Mouse (Mus musculus) liver, embryonic 16.5 days (tissue): ENCODE results near the gene Pomc. TPM values are rescaled to one million over a fixed set of nuclear protein-coding genes. Genes with fewer than 3 reads are reported as not detected.
"Not testable (repeated sequence)": the region's sequence is repeated elsewhere in the genome, so short reads cannot be mapped to it uniquely, and the experiment has no call there.

Experiments used
- ATAC-seq: fragments of 200-750 bp; cut with Nextera tagmentation; 2 replicates; pipeline ENCODE4 v1.8.0; 2017; ENCODE audit warnings: low read depth, mild to moderate bottlenecking, moderate number of reproducible peaks, moderate library complexity
- H3K27ac ChIP-seq: fragments of 300-500 bp; sonication (generic); 2 replicates; pipeline ENCODE4 v1.5.1; 2014; ENCODE audit warnings: mild to moderate bottlenecking, low read length
- H3K27me3 ChIP-seq: fragments of 300-500 bp; sonication (generic); 2 replicates; pipeline ENCODE4 v1.6.1; 2014; ENCODE audit warnings: low read depth, low read length, mixed read lengths; ENCODE audit not compliant: control insufficient read depth, insufficient read depth
- H3K36me3 ChIP-seq: fragments of 300-500 bp; sonication (generic); 2 replicates; pipeline ENCODE4 v1.6.1; 2014; ENCODE audit warnings: mild to moderate bottlenecking; ENCODE audit not compliant: control insufficient read depth, insufficient read depth
- H3K4me1 ChIP-seq: fragments of 300-500 bp; sonication (generic); 2 replicates; pipeline ENCODE4 v1.6.1; 2014; ENCODE audit warnings: low read depth, low read length, mixed read lengths; ENCODE audit not compliant: control insufficient read depth
- H3K4me2 ChIP-seq: fragments of 300-500 bp; sonication (generic); 2 replicates; pipeline ENCODE4 v1.6.1; 2014; ENCODE audit warnings: low read depth, low read length, mixed read lengths
- H3K4me3 ChIP-seq: fragments of 300-500 bp; sonication (generic); 2 replicates; pipeline ENCODE4 v1.5.1; 2014; ENCODE audit warnings: low read depth, mild to moderate bottlenecking, low read length
- H3K9ac ChIP-seq: fragments of 300-500 bp; sonication (generic); 2 replicates; pipeline ENCODE4 v1.6.1; 2014; ENCODE audit warnings: low read depth, low read length
- H3K9me3 ChIP-seq: fragments of 300-500 bp; sonication (generic); replicated peaks from 2 replicates; pipeline ENCODE4 v1.6.1; 2016; ENCODE audit warnings: low read length; ENCODE audit not compliant: control insufficient read depth
- whole genome bisulfite sequencing: fragments of 180-500 bp; shearing (Covaris S2); extraction: QIAGEN DNeasy Blood & Tissue Kit; methylation state at CpG from one replicate; pipeline ENCODE4 v1.1.7; 2014; ENCODE audit not compliant: insufficient replicate concordance; 5-methylcytosine and 5-hydroxymethylcytosine counted together
- polyA plus RNA-seq: library from polyadenylated mRNA; unstranded; fragments of >200 nt; fragmentation: Nextera tagmentation; extraction: Ambion mirVana; gene quantifications from 2 replicates; pipeline ENCODE4 v1.2.1, GENCODE M21; 2015

The Pomc gene
- polyA plus RNA-seq, 1 experiment from 2014 or later = 0.34 TPM

DNA sequence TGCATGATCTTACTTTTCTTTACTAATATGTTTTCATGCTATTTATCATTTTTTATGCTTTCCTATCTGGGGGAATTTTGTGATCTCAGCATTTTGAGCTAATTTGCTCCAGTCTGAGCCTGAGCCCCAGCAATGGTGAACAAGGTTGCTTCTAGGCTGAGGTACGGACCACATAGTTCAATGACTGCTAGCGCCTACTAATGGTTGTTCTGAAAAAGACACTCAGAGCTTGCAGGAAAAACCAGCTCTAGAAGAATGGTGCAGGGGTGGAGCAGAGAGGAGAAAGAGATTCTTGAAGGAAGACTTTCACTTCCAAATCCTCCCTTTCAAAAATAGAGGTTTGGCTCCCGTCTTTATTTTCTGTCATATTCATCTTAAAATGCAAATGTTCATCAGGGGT lies 1.6 kb downstream of the Pomc start:
- no peaks in the 10 kb centered on the region for H3K36me3 ChIP-seq
- no peak for ATAC-seq
- H3K9ac ChIP-seq = no peak overlapping the region
- H3K9me3 ChIP-seq = no peaks in the 10 kb centered on the region
- peaks cover 5% of the 10 kb centered on the region for H3K27me3 ChIP-seq
- WGBS = 8% methylated on average over 3 of the region's 3 CpGs
- no peak overlapping the region for H3K4me2 ChIP-seq
- no peak overlapping the region for H3K4me3 ChIP-seq
- no peaks in the 10 kb centered on the region; the same call in 1 of the 2 replicates for H3K4me1 ChIP-seq
- no peak overlapping the region for H3K27ac ChIP-seq

DNA sequence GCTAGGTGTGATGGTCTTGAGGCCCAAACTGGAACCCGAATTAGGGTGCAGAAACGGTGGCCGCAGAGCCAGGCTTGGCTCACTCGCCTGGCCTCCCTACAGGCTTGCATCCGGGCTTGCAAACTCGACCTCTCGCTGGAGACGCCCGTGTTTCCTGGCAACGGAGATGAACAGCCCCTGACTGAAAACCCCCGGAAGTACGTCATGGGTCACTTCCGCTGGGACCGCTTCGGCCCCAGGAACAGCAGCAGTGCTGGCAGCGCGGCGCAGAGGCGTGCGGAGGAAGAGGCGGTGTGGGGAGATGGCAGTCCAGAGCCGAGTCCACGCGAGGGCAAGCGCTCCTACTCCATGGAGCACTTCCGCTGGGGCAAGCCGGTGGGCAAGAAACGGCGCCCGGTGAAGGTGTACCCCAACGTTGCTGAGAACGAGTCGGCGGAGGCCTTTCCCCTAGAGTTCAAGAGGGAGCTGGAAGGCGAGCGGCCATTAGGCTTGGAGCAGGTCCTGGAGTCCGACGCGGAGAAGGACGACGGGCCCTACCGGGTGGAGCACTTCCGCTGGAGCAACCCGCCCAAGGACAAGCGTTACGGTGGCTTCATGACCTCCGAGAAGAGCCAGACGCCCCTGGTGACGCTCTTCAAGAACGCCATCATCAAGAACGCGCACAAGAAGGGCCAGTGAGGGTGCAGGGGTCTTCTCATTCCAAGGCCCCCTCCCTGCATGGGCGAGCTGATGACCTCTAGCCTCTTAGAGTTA lies 5.2 kb downstream of the Pomc start:
- Histone ChIP-seq H3K4me3 (peak overlapping the region; percentile 60), H3K9me3 (no peaks in the 10 kb centered on the region), H3K9ac (peak overlapping the region; percentile 51), H3K27me3 (peaks cover 2% of the 10 kb centered on the region), H3K4me2 (peak overlapping the region; percentile 75), H3K27ac (no peak overlapping the region), H3K4me1 (no peaks in the 10 kb centered on the region; the same call in 1 of the 2 replicates), H3K36me3 (no peaks in the 10 kb centered on the region)
- peak; percentile 72 for ATAC-seq
- 2% methylated on average over 52 of the region's 53 CpGs for WGBS

DNA sequence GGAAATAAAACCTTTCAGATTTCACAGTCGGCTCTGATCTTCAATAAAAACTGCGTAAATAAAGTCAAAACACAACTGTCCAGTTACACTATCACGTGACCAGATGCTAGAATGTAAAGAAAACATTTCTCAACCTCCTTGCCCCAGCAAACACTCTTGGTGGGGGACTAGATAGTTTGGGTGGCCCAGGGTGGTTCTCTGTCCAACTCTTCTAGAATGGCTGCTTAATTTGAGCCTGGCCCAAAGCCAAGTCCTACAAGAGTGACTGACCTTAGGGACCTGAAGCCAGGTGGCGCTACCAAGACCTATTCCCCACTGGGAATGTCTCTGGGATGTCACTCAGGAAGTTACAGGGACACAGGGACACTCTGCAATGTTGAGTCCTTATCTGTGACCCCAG lies 5.8 kb downstream of the Pomc start:
- Histone ChIP-seq H3K4me1 (no peaks in the 10 kb centered on the region; the same call in 1 of the 2 replicates), H3K4me2 (peak overlapping the region; percentile 75), H3K4me3 (peak overlapping the region; percentile 60), H3K36me3 (no peaks in the 10 kb centered on the region), H3K9ac (no peak overlapping the region), H3K9me3 (no peaks in the 10 kb centered on the region), H3K27ac (no peak overlapping the region), H3K27me3 (no peaks in the 10 kb centered on the region)
- WGBS = 48% methylated on average over 4 of the region's 4 CpGs
- ATAC-seq = no peak

DNA sequence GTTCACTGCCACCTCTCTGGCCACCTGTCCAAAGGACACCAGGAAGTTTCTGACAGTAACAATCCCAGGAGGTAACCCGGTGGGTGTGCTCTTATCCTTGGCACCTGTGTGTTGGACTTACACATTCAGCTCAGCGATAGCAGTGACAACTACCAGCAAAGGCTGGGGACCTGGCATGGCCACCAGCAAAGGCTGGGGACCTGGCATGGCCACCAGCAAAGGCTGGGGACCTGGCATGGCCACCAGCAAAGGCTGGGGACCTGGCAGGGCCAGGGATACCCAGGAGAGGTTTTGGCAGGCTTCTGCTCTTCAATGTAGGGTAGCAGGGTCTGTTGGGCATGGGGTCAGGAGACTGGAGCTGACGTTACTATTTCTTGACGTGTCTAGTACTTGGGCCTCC lies 12.4 kb downstream of the Pomc start:
- WGBS = 71% methylated on average over 4 of the region's 4 CpGs
- no peak for ATAC-seq
- Histone ChIP-seq H3K4me3 (no peak overlapping the region), H3K9me3 (no peaks in the 10 kb centered on the region), H3K4me2 (no peak overlapping the region), H3K27me3 (no peaks in the 10 kb centered on the region), H3K4me1 (no peaks in the 10 kb centered on the region), H3K27ac (no peak overlapping the region), H3K36me3 (no peaks in the 10 kb centered on the region), H3K9ac (no peak overlapping the region)

DNA sequence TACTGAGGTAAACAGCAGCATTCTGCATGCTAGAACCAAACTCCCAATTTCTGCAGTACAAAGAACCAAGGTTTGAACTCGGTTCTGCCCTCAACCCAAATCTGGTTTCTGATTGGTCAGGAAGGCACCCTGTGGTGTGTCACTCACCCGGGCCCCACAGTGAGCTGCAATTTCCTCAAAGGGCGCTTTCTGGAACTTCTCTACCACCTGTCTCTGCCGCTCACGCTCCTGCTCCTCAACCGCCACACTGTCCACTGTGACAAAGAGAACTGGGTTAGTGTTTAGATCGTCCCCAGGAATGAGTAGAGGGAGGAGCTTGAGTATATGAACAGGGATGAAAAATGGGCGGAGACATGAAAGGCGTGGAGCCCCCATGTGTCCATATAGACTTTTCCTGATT lies 13.6 kb downstream of the Pomc start:
- WGBS = 52% methylated on average over 9 of the region's 9 CpGs

DNA sequence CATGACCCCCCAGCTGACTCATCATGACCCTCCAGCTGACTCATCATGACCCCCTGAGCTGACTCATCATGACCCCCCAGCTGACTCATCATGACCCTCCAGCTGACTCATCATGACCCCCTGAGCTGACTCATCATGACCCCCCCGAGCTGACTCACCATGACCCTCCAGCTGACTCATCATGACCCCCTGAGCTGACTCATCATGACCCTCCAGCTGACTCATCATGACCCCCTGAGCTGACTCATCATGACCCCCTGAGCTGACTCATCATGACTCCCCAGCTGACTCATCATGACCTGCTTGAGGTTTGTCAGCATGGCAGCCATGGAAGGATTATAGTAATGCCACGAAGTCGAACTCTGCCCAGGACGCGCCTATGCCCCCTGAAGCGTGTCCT lies 18.4 kb downstream of the Pomc start:
- H3K4me1 ChIP-seq, H3K27me3 ChIP-seq, H3K4me3 ChIP-seq, H3K9me3 ChIP-seq, H3K36me3 ChIP-seq, H3K27ac ChIP-seq, H3K9ac ChIP-seq, ATAC-seq, H3K4me2 ChIP-seq: not testable (repeated sequence)
- WGBS = 81% methylated on average over 6 of the region's 6 CpGs

More for the DNA sequence above, 13.6 kb downstream of the Pomc start:
- Histone ChIP-seq H3K9me3 (no peaks in the 10 kb centered on the region), H3K9ac (no peak overlapping the region), H3K4me1 (no peaks in the 10 kb centered on the region), H3K4me2 (no peak overlapping the region), H3K4me3 (no peak overlapping the region), H3K27me3 (no peaks in the 10 kb centered on the region), H3K36me3 (no peaks in the 10 kb centered on the region), H3K27ac (no peak overlapping the region)
- ATAC-seq = no peak

DNA sequence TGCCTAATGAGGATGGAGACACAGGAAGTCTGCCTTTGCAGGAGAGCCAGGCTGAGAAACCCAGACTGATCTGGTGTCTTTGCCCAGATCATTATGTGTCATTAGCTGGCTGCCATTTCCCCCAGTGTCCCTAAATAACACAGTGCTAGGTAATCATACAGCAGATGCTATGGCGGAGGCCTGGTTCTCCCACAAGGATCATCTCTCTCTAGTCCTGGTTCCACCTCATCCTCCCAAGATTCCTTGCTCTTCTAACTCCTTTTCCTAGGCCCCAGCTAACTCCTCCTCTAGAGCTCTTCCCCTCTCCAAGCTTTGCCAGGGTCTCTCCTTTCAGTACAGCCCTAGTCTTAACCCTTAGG lies 26.2 kb downstream of the Pomc start:
- ATAC-seq = no peak
- Histone ChIP-seq H3K27ac (no peak overlapping the region), H3K4me1 (peaks cover 5% of the 10 kb centered on the region), H3K9ac (no peak overlapping the region), H3K36me3 (no peaks in the 10 kb centered on the region), H3K4me3 (no peak overlapping the region), H3K27me3 (peaks cover 9% of the 10 kb centered on the region), H3K4me2 (peak overlapping the region; percentile 66), H3K9me3 (no peaks in the 10 kb centered on the region)
- 53% methylated on average over 1 of the region's 1 CpGs for WGBS

DNA sequence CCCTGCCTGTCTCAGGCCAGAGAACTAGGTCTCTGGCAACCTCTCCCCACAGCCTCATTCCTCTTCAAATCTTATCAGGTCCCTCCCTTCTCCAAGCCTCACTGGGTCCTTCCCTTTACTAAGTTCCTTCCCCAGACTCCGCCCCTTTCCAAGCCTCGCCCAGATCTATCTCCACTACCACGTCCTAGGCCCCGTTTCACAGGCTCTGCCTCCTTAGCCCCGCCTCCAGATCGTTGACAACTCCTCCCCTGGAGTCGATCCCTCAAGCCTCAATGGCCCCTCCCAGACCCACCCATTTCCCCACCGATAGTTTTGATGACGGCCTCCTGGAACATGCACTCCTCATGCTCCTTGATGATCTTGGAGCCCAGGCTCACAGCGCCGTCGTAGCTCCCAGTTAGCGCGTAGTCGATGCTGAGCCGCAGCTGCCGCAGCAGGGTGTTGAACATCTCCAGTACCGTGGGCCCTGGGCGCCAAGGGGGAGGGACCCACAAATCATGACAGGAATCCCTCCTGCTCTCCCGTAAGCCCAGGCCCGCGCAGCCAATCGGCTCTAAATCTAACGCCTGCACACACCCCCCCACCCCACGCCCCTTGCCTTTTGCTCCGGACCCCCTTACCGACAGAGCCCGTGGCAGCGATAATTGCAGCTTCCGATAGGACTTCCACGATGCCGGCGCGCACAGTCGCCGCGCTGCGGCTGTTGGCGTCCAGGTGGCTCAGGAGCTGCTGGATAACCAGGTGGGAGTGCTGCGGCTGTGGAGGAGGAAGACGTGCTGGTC lies 26.8 kb downstream of the Pomc start:
- H3K27me3 ChIP-seq = peaks cover 9% of the 10 kb centered on the region
- WGBS = under 1% methylated on average over 41 of the region's 41 CpGs
- H3K27ac ChIP-seq = no peak overlapping the region
- H3K9ac ChIP-seq = 0 out of 2 replicates have a peak overlapping the region, but pooled peaks have one; percentile 34
- peaks cover 5% of the 10 kb centered on the region for H3K4me1 ChIP-seq
- peak overlapping the region; percentile 46 for H3K4me3 ChIP-seq
- no peaks in the 10 kb centered on the region for H3K36me3 ChIP-seq
- H3K4me2 ChIP-seq = peak overlapping the region; percentile 66
- H3K9me3 ChIP-seq = no peaks in the 10 kb centered on the region
- ATAC-seq = peak; percentile 88

DNA sequence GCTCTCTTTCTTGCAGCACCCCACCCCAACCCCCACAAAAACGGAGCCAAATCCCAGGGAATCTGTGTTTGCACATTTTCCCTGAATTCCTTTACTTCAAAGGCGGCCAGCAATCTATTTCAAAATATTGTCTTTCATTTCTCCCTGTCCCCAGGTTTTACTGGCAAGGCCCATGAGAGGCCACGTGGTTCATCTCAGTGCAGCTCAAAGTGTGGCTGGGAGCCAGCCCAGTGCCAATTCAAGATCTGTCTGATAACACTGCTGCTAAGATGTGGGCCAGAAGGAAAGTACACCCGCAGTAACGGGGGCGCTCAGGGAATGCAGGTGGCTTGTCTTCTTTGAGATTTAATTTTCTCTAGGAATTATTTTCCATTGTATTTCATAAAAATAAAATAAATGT lies 27.5 kb downstream of the Pomc start:
- peaks cover 5% of the 10 kb centered on the region for H3K4me1 ChIP-seq
- H3K27me3 ChIP-seq = peaks cover 9% of the 10 kb centered on the region
- H3K27ac ChIP-seq = no peak overlapping the region
- WGBS = 18% methylated on average over 6 of the region's 6 CpGs
- H3K4me3 ChIP-seq = no peak overlapping the region; the same call in 1 of the 2 replicates
- H3K9me3 ChIP-seq = no peaks in the 10 kb centered on the region
- H3K4me2 ChIP-seq = peak overlapping the region; percentile 66
- no peaks in the 10 kb centered on the region for H3K36me3 ChIP-seq
- ATAC-seq = no peak
- no peak overlapping the region for H3K9ac ChIP-seq
